Mouse (Mus musculus) left cerebral cortex, postnatal 36 days (tissue): Measurements from ENCODE around the gene Zfp3. TPM values are rescaled to one million over a fixed set of nuclear protein-coding genes. Genes with fewer than 3 reads are reported as not detected.

ENCODE experiments used
- DNase-seq, 2 experiments: peaks; one replicate each; pipeline ENCODE4 v3.0.0; 2021 to 2022; ENCODE audit warnings: low spot score in 2 of 2, mixed read lengths in 1 of 2
- intact Hi-C: fragments of 180-260 bp; cut with DNase I; formaldehyde crosslinking; loops from one replicate; pipeline ENCODE4 v1.15.1; 2025
- total RNA-seq, 2 experiments: library from RNA; stranded (reverse); gene quantifications; 2 replicates each; pipeline ENCODE4 v1.2.3; 2021

The Zfp3 gene
- total RNA-seq, 2 experiments from 2014 or later, result 17.3 to 21.7 TPM

DNA sequence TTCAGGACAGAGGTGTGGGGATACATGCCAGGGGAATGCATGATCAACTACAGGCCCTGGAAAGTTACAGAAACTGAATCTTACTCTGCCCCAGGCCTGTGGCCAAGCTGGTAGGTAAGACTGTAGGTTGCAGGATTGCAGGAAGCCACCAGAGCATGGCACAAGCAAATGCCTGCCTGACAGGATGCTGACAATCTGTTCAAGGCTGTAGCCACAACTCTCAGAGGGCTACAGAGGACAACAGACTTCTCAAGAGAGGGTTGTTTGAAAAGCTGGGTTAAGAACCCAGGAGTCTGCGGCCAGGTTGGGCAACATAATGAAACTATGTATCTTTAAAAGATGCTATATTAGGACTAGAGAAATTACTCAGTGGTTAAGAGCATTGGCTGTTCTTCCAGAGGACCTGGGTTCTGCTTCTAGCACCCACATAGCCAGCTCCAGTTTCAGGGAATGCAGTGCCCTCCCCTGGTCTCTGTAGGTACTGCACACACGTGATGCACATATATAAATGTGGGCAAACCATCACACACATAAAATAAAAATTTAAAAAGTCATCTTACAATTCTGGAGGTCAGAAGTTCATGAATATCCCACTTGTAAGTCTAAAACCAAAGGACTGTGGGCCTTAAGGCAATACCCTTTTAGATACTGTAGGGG lies 38.3 kb downstream of the Zfp3 start:
- no peak for DNase-seq
- intact Hi-C loops, result no loop called here

DNA sequence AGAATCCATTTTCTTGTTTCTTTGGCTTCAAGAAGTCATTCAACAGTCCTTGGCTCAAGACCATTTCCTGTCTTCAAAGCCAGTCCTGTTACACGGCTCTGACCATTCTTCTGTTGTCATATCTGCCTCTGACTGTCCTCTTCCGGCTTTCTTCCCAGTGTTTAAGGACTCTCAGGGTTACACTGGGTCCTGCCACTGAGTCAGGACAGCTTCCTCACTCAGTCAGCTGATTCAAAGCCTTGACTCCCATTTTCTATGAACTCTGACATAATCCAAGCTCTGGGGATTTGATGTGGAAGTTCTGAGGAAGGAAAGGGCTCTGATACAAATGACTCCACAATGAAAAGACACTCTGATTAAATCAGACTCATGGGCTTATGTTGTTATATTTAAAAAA lies 38.9 kb downstream of the Zfp3 start:
- intact Hi-C loops, result no loop called here
- no peak for DNase-seq

DNA sequence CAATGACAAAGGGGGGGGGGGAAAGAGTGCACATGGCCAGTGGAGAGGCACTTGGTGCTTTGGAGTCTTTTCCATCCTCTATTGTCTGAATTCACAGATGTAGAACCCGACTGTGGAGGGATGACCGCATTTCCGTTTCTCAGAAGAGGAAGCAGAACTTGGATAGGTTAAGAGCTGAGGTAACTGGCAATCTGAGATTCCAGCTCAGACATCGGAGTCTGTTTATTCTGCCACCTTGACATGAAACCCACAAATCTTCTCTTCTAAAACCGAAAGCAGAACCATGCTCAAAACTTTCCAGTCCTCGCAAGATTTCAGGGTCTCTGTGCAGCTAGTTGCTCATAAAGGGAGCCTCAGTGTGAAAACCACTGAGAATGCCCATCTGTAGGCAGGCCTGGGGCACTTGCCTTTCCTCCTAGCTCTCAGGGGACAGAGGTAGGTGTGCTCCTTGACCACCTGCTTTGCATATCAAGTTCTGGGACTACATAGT lies 39.7 kb downstream of the Zfp3 start:
- intact Hi-C loops, result no loop called here
- DNase-seq, result no peak

DNA sequence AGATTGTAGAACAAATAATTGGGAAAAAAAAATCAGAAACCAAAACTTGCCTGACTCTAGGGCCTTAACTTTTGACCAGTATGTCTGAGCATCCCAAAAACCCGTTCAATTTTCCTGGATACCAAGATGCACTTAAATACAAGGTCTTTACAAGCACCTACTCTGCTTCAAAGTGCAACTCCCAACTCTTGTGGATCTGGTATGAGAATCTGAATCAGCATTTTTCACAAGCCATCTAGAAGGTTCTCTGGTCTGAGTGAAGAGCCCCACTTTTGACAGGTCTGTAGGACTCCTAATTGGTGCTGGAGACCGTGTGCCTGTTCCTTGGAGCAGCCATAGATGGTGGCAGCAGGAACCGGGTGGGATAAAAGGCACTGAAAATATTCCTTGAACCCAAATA lies 40.4 kb downstream of the Zfp3 start:
- DNase-seq, result no peak
- intact Hi-C loops, result no loop called here

DNA sequence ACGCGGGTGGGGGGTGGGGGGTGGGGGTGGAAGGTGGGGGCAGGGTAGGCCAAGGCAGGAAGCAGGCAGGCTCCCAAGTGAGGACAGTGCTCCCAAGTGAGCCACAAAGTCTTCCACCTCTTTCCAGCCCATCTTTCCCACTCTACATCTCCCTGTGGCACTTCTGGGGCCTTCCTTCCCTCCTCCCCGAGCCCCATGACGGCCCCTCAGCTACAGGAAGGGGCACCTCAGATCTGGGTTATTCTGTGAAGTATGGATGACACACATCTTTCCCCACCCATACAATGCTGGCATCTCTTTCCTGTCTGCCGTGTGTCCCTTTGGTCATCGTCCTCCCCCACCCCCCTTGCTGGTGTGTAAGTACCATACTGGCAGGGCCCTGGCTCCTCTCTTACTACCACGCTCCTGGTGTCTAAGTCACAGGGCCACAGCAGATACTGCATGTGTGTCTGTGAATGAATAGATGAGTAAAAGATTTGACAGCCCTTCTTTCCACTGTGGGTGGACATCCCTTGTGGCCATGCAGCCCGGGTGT lies 41.7 kb downstream of the Zfp3 start:
- intact Hi-C loops, result no loop called here

DNA sequence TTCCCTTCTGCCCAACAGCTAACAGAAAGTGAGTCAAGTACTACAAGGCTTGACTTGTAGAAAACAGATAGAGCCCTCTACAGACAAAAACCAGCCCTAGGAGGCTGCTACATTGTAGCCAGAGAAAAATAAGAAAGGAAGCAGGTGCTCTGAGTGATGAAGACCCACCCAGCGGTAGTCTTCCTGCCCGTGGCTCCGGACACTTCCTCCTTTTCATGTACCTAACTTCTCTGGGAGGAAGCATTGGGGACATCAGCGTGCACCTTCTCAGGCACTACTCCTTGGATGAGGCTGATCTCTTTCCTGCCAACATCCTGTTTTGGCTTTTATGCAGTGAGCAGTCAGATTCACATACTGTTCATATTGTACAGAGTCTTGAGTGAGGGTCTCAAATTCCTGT lies 42.7 kb downstream of the Zfp3 start:
- intact Hi-C loops, result no loop called here
- DNase-seq, result no peak

More for the DNA sequence above, 41.7 kb downstream of the Zfp3 start:
- DNase-seq, result no peak

DNA sequence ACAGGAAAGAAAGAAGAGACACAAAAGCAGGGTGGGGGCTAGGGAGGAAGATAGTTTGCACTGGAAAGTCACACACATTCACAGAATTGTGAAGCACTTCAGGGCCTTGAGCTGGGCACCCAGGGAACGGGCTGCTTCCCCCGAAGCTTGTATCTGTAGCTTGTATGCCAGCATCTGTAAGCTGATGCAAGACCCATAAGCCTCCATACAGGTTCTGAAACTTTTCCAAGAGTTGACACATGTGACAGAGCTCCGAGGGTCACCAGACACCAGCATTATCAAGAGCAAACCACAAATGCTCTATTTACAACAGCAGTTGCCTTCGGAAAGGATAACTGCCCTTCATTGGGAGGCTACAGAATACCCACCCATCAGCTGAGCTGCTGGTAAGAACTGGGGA lies 43.6 kb downstream of the Zfp3 start:
- DNase-seq, result no peak
- intact Hi-C loops, result no loop called here

DNA sequence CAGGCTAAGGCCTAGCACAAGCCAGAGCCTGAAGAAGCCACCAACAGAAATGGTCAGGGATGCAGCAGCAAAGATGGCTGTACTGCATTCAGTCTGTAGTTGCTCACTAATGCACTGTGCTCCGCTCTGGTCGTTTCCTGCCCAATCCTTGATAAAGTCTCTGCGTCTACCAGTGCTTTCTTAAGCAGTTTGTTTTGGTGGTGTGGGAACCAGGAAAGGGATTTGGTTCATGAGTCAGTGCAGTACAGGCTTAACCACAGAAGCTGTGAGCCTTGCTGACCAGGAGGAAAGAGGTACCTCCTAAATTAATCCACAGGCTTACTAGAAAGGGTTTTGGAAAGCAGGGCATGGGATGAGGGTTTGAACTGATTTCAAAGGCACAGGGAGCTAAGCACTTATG lies 44.1 kb downstream of the Zfp3 start:
- intact Hi-C loops, result no loop called here
- no peak for DNase-seq

DNA sequence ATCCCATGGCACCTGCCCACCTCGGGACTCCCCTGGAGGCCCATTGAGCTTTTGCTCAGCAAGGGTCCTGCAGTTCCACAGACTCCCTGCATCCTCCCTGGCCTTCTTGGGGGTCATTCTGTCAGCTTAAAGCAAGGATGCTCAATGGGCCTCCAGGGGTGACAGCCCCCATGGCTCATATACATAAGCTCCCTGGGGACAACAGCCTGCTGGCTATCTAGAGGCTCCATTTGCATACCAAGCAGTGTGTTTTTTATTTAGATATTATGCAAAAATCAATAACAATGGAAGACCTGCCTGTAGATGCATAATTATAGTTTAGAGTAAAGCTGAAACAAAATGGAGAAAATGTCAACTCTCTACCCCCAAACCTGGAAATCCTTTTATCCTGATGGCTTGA lies 45.0 kb downstream of the Zfp3 start:
- no peak for DNase-seq
- intact Hi-C loops, result no loop called here

DNA sequence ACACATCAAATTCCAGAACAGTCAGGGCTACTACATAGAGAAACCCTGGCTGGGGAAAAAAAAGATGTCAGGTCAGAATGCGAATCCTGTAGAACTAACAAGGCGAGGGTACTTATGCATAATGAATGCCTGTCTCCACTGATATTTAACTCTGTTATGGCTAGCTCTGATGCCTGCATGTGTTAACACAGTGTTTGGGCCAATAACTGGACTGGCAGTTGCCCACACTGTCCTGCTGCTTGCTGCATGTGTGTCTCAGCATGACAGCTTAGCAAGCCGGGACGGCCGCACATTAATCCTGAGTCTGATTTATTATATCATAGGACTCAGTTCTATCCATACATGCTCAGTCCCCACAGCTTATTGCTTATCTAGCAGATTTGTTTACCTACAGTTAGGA lies 47.0 kb downstream of the Zfp3 start:
- intact Hi-C loops, result no loop called here

DNA sequence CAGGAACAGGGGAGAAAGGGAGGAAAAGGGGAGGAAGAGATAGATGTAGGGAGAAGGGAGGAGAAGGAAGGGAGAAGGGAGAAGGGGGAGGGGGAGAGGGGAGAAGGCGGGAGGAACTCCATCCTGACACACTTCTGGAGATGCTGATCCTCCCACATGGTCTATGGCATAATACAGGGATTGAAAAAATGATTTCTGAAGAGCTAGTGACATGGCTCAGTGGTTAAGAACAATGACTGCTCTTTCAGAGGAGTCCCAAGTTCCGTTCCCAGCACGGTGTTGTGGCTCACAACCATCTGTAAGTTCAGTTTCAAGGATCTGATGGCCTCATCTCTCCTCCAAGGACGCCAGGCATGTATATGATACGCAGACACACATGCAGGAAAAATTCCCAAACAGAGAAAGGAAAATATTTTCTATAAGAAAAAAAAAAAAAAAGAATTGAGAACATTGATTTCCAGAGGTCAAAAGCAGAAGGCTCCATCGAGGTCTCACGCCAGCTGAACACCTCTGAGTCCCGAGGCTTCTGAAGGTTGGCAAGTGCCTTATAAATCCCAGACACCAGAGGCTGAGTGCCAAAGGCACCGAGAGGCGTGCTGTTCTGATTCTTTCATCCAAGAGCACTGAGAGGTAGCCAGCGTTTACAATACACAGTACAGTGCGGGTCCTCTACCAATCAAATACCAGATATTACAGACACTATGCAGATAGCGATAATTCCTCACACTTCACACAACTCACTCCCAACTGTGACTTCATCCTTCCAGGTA lies 47.6 kb downstream of the Zfp3 start:
- intact Hi-C loops, result no loop called here
- DNase-seq, result no peak

More for the DNA sequence above, 47.0 kb downstream of the Zfp3 start:
- no peak for DNase-seq

DNA sequence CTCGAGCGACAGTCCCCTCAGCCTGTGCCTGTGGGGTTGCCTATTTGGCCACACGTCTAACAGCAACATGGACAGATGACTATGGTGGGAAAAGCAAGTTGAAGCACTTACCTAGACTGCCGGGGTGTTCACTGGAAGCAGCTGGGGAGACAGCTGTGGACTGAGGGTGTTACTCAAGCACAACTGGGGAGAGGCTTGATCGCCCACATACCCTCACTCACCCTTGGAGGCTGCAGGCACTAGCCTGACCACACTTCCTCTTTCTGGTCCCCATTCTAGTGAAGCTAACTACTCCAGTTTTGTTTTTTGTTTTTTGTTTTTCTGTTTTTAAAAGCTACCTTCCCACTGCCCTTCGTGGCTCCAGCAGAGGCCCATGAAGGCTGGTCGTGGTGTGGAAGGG lies 48.4 kb downstream of the Zfp3 start, which contains the start of gene Scimp:
Gene Scimp (minus strand): TSS at position 222 of the 400 bp plus-strand sequence.
- intact Hi-C loops, result no loop called here
- DNase-seq, result no peak

DNA sequence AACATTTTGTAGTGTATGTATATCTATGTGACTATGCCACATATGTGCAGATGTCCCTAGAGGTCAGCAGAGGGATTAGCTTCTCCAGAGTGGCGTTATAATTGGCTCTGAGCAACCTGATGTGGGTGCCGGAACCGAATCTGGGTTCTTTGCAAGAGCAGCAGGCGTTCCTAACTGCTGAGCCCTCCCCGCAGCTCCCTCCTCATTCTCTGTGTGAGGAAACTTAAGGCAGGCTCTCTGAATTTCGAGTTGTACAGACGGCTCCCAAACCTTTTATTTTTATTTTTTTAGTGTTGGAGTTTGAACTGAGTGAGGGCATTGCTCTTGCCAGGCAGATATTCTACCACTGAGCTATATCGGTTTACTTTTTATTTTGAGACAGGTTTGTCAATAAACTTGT lies 51.1 kb downstream of the Zfp3 start:
- intact Hi-C loops, result loop anchor here (5.0 kb wide), 1 partner anchor 38 kb away; no protein-coding TSS in a partner anchor
- no peak for DNase-seq

DNA sequence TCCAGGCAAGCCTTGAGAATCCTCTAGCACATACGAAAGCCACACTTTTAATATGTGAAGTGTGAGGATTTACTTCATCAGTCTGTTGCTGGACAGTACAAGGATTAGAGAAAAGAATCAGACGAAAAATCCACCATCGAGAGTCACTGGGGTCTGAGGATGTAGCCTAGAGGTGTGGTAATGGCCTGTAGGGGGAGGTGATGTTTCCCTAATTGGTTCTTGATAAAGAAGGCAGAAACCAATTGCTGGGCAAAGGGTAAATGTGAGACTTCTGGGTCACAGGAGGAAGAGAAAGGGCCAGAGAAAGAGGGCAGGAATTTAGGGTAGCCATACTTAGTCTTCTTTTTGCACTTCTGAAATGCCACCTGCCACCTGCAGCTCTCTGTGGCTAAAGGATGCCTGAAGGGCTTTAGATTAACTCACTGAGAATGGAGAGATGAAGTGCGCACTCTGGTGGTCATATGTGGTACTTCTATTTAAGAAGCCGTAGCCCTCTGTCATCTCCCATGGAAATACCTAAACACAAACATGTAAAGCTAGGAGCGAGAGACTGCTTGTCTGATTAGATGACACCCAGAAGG lies 51.6 kb downstream of the Zfp3 start:
- DNase-seq, result peak; percentile 30 to 31
- intact Hi-C loops, result loop anchor here (5.0 kb wide), 1 partner anchor 38 kb away; no protein-coding TSS in a partner anchor

DNA sequence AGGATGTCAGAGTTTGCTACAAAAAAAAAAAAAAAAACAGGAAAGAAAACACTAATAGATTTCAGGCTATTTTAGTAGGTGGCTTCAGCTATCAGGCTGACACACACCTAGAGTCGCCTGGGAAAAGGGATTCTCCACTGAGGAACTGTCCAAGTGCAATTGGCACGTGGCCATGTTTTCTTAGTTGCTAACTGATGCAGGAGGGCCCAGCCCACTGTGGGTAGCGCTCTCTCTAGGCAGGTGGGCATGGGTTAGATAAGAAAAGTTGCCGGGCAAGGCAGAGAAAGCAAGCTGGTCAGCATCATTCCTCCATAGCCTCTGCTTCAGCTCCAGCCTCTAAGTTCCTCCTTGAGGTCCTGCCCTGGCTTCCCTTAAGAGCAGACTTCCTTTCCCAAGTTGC lies 52.8 kb downstream of the Zfp3 start:
- intact Hi-C loops, result loop anchor here (5.0 kb wide), 1 partner anchor 39 kb away; no protein-coding TSS in a partner anchor

DNA sequence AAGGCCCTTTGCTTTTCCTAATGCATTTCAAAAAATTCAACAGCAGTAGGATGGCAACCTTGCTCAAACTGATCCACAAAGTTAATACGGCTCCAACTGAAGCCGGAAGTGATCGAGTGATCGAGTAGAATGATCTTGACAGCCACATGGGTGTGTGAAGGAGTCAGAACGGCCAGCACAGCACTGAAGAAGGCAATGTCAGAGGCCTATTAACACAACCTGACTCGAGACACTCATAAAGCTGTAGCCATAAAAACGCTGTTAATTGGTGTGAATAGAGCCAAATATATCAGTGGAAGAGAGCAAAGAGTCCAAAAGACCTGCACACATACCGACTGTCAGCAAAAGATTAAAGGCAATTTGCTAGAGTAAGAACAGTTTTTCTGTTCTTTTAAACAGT lies 56.1 kb downstream of the Zfp3 start:
- intact Hi-C loops, result no loop called here

More for the DNA sequence above, 52.8 kb downstream of the Zfp3 start:
- DNase-seq, result no peak

DNA sequence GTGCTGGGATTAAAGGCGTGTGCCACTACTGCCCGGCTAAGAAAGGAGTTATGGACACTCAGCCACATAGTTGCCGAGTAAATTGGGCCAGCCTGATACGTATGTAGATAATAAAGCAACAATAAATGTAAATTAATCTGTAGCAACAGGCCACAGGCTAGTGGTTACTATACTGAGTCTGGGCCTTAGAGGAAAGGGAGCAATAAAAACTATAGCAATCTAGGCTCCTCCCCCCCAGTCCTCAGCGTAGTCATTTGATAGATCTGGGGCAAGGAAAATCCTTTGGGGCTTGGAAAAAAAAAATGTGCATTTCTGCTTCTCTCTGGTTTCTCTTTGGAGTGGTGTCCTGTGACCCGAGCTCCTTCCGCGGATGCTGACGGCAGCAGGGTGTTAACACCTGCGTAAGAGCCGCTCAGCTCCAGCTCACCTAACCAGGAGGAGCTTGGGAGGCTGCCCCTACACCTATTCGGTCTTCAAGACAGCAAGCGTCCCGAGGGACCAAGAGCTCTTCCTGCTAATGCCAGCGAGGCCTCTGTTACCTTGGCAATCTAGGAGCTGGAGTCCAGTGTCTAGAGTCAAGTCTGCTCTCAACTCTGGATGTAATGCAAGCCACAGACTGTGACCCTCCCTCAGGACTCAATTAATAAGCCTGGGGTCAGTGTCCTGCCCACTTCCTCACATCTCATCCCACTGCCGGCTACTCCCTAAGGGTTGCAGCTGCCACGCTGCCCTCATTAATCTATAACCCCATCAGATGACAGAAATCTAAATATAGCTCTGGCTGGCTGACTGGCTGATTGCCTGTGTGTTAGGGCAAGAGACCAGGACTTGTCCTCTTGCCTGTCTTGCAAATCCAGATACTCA lies 58.0 kb downstream of the Zfp3 start:
- no peak for DNase-seq
- intact Hi-C loops, result no loop called here

More for the DNA sequence above, 56.1 kb downstream of the Zfp3 start:
- no peak for DNase-seq
